Comparison of ENCODE assay signal across 9 mouse cellular contexts in genomic region chr13:19618841-19619215, GRCm38 (mm10). TPM values are rescaled to one million over a fixed set of nuclear protein-coding genes. Genes with fewer than 3 reads are reported as not detected.
DNase-seq lines count a peak whose midpoint lies in the region; ATAC-seq lines count a peak whose summit lies in the region.
"Had no signal": no experiment of that assay in that cellular context is flagged by ENCODE, and none has a peak within 500 bp of the region (broad histone marks: within the 10 kb centered on the region; RNA-seq: fewer than 3 reads in every experiment).

No protein-coding gene starts in this region.

- peak overlapping the region; percentile 95 for H3K4me2 ChIP-seq in limb, embryonic 12.5 days
- peak overlapping the region; percentile 85 for H3K4me2 ChIP-seq in neural tube, embryonic 15.5 days

- WGBS in limb, embryonic 12.5 days: 9% methylated on average over 5 of the region's 5 CpGs
- WGBS in neural tube, embryonic 15.5 days: 2% methylated on average over 5 of the region's 5 CpGs

- peak; percentile 44; the same call in 1 of the 2 replicates for ATAC-seq in limb, embryonic 12.5 days (ENCODE audit: insufficient number of reproducible peaks, insufficient read depth, low FRiP score, low TSS enrichment, low read depth)
- ATAC-seq in neural tube, embryonic 15.5 days (ENCODE audit: low FRiP score): peak; percentile 65

- H3K9me3 ChIP-seq in erythroblast, embryonic 14.5 days (ENCODE audit: control insufficient read depth, low read length): no peaks in the 10 kb centered on the region
- H3K9me3 ChIP-seq in limb, embryonic 12.5 days: no peaks in the 10 kb centered on the region
- H3K9me3 ChIP-seq in neural tube, embryonic 15.5 days (replicated peaks): no peaks in the 10 kb centered on the region

- H3K27me3 ChIP-seq in erythroblast, embryonic 14.5 days (ENCODE audit: control insufficient read depth): peaks cover 41% of the 10 kb centered on the region
- peaks cover 25% of the 10 kb centered on the region for H3K27me3 ChIP-seq in limb, embryonic 12.5 days
- 0 out of 2 replicates have a peak, but pooled peaks cover 4% of the 10 kb centered on the region for H3K27me3 ChIP-seq in neural tube, embryonic 15.5 days (replicated peaks)

- peaks cover 2% of the 10 kb centered on the region; the same call in 1 of the 2 replicates for H3K36me3 ChIP-seq in erythroblast, embryonic 14.5 days (ENCODE audit: control insufficient read depth)
- no peaks in the 10 kb centered on the region for H3K36me3 ChIP-seq in limb, embryonic 12.5 days
- no peaks in the 10 kb centered on the region for H3K36me3 ChIP-seq in neural tube, embryonic 15.5 days

- peak overlapping the region; percentile 72 for H3K4me3 ChIP-seq in erythroblast, embryonic 14.5 days (replicated peaks)
- peak overlapping the region; percentile 70 for H3K4me3 ChIP-seq in limb, embryonic 12.5 days (replicated peaks)
- H3K4me3 ChIP-seq in neural tube, embryonic 15.5 days (replicated peaks): peak overlapping the region; percentile 65

- peak overlapping the region; percentile 84 for H3K9ac ChIP-seq in limb, embryonic 12.5 days (replicated peaks)
- peak overlapping the region; percentile 86 for H3K9ac ChIP-seq in neural tube, embryonic 15.5 days (replicated peaks)

- peaks cover 26% of the 10 kb centered on the region for H3K4me1 ChIP-seq in erythroblast, embryonic 14.5 days (ENCODE audit: control insufficient read depth)
- peaks cover 7% of the 10 kb centered on the region for H3K4me1 ChIP-seq in limb, embryonic 12.5 days (replicated peaks)
- H3K4me1 ChIP-seq in neural tube, embryonic 15.5 days: peaks cover 25% of the 10 kb centered on the region

- H3K27ac ChIP-seq in limb, embryonic 12.5 days: no peak overlapping the region
- peak overlapping the region; percentile 93 for H3K27ac ChIP-seq in neural tube, embryonic 15.5 days (replicated peaks)

- peak; percentile 11 for DNase-seq in kidney, adult 9 months
- no peak for DNase-seq in kidney, adult 18-20 months
- DNase-seq in MN1 (ENCODE audit: low spot score): peak; percentile 33
- no peak for DNase-seq in left cerebral cortex, adult 8-10 months (ENCODE audit: low spot score in 2 of 2)
- DNase-seq in thymus, postnatal 14 days: no peak

RNA-seq across cellular contexts. Expression of gene Epdr1, which starts 0.9 kb away (rescaled TPM):
- polyA plus RNA-seq in erythroblast, embryonic 14.5 days (2012): 0.33 and 2.2 TPM in 2 replicates
- polyA plus RNA-seq in limb, embryonic 12.5 days (2016; fragmentation: Nextera tagmentation; extraction: Ambion mirVana): 12.8 and 12.9 TPM in 2 replicates
- 23.3 and 27.0 TPM in 2 replicates for polyA plus RNA-seq in neural tube, embryonic 15.5 days (2015; fragmentation: Nextera tagmentation; extraction: Ambion mirVana)
- total RNA-seq in left cerebral cortex, adult 8-10 months (2022): 100 to 1,000 TPM in 2 of 4 experiments, 10 to 100 TPM in 2; 98.0 to 108 (median 103) TPM
- total RNA-seq: neutrophil, adult 5-6 weeks had no signal

RNA-seq across cellular contexts. Expression of gene Sfrp4, which starts 4.1 kb away (rescaled TPM):
- not detected in 2 replicates for polyA plus RNA-seq in erythroblast, embryonic 14.5 days (2012)
- 0.20 and 0.26 TPM in 2 replicates for polyA plus RNA-seq in limb, embryonic 12.5 days (2016; fragmentation: Nextera tagmentation; extraction: Ambion mirVana)
- polyA plus RNA-seq in neural tube, embryonic 15.5 days (2015; fragmentation: Nextera tagmentation; extraction: Ambion mirVana): 3.4 and 4.0 TPM in 2 replicates
- 1 to 10 TPM; 1.4 to 2.0 (median 1.9) TPM for total RNA-seq in left cerebral cortex, adult 8-10 months (2022)
- total RNA-seq: neutrophil, adult 5-6 weeks had no signal

Comparison
In these comparisons a context has a peak if more than half of its experiments do, and no peak if none do; other contexts are left out.
1. DNase-seq: peak in kidney, adult 9 months (single experiment) and MN1 (single experiment); none in kidney, adult 18-20 months (single experiment), left cerebral cortex, adult 8-10 months (0 of 2) and thymus, postnatal 14 days (single experiment).
2. Peak in every context shown above with its lines, with median percentiles within 50 percentile points of each other: H3K4me3 ChIP-seq.